Mouse (Mus musculus): ENCODE results near the gene Clps. TPM values are rescaled to one million over a fixed set of nuclear protein-coding genes. Genes with fewer than 3 reads are reported as not detected.

Clps gene
- polyA plus RNA-seq, 1 experiment = 2.0 TPM

DNA sequence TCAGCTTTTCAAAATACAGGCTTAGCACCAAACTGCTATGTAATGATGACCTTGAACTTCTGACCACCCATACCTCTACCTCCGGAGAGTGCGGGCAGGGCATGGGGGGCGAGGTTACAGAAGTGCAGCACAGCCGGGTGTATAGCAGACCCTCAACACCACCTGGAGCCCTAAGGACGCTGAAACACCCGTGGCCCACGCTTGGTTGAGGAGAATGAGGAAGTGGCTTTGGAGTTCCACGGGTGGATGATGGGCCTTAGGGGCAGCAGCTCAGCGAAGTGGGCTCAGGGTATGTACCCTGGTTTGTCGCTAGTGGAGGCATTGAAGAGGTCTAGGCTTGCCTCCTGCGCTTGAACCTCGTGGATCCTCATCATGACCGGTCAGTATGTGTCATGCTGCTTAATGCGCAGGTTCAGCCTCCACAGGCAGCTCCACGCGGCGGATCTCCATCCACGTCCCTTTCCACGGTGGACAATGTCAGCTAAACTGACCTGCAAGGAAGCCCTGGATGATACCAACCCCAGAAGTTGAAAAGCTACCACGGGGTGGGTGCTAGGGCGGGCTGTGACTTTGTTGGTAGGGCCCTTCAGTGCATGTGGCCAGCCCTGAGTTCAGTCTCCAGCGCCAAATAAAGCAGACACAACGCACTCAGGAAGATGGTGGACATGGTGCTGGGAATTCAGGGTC is 36.4 kb downstream of the Clps start:
- Histone ChIP-seq H3K4me3 (ENCODE audit: insufficient read depth, low read depth, low read length) (peak overlapping the region; percentile 10; the same call in 1 of the 2 replicates), H3K27ac (ENCODE audit: insufficient read depth, low read depth, low read length) (peak overlapping the region; percentile 63; the same call in 1 of the 2 replicates), H3K4me1 (ENCODE audit: control insufficient read depth, insufficient read depth, low read length) (peaks cover 20% of the 10 kb centered on the region), H3K27me3 (replicated peaks; ENCODE audit: control insufficient read depth, insufficient read depth, low read length) (no peaks in the 10 kb centered on the region), H3K36me3 (ENCODE audit: control insufficient read depth, insufficient read depth, low read length) (no peaks in the 10 kb centered on the region)
- DNase-seq = peak; percentile 20
- TF ChIP-seq CTCF (conservative IDR thresholded peaks at IDR 0.05; ENCODE audit: insufficient read depth, insufficient read length, low read depth, low read length) (no peak), POLR2A (IDR thresholded peaks at IDR 0.05; ENCODE audit: low read depth, low read length) (no peak)
- WGBS = 86% methylated on average over 23 of the region's 23 CpGs

DNA sequence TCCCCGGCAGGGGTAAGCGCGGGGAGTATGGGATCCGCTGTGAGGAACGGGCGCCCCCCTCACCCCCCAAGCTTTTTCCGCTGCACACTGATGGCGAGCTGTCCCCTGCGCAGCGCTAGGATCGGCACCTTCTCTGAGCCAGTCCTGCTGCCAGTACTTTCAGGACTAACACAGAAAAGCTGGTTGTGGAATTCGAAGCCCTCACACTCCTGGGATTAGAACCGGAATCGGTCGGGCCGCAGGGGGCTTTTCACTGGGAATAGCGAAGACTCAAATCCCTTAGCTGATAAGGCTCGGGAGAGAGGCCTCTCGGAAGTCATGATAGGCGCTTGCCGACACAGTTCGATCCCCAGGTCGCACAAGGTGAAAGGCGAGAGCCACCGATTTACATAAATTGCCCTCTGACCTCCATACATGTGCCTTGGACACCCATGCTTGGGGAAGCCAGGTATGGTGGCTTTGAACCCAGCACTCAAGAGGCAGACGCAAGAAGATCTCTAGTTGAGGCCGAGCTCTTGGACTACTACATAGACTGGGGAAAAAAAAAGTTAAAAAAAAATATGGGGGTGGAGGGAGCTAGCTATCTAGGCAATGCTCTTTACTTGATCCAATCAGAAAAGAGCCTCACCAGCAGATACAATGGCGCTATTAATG is 37.1 kb downstream of the Clps start:
- peak overlapping the region; percentile 62 for H3K4me3 ChIP-seq (ENCODE audit: insufficient read depth, low read depth, low read length)
- TF ChIP-seq POLR2A (IDR thresholded peaks at IDR 0.05; ENCODE audit: low read depth, low read length) = no peak
- TF ChIP-seq CTCF (conservative IDR thresholded peaks at IDR 0.05; ENCODE audit: insufficient read depth, insufficient read length, low read depth, low read length) = no peak
- DNase-seq = no peak
- H3K36me3 ChIP-seq (ENCODE audit: control insufficient read depth, insufficient read depth, low read length) = no peaks in the 10 kb centered on the region
- no peaks in the 10 kb centered on the region for H3K27me3 ChIP-seq (replicated peaks; ENCODE audit: control insufficient read depth, insufficient read depth, low read length)
- H3K27ac ChIP-seq (ENCODE audit: insufficient read depth, low read depth, low read length) = peak overlapping the region; percentile 63
- 22% methylated on average over 28 of the region's 28 CpGs for WGBS
- H3K4me1 ChIP-seq (ENCODE audit: control insufficient read depth, insufficient read depth, low read length) = peaks cover 27% of the 10 kb centered on the region

DNA sequence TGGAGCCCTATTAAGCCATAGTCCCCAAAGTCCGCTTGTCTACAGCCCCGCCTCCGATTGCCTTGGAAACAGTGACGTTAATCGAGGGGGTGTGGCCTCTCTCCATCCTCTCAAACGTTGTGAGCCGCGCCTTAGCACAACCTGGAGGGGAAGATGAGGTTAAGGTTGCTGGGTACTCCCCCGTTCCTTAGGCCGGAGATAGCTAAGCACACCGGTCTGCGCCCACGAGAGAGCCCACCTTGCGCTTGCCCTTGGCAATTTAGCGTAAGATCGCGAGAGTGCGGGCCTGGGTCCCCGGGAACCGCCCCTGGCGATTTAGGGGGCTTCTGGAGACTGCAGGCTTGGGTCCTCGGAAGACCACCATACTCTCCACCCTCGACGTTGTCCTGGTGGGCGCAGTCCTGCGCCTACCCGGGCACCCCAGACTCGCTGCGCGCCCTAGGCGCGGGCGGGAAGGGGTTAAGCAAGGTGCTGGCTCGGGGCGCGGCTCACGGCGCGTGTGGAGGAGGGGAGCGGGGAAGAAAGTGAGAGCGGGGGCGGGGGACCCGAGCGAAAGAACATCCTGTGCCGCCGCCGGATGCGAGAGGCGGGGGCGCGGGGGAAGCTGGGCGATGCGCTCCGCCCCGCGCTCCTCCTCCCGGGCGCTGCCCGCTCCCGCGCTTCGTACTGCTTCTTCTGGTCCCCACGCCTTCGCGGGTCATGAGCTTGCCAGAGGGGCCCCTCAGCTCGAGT is 37.8 kb downstream of the Clps start:
- Histone ChIP-seq H3K27ac (ENCODE audit: insufficient read depth, low read depth, low read length) (peak overlapping the region; percentile 63), H3K36me3 (ENCODE audit: control insufficient read depth, insufficient read depth, low read length) (no peaks in the 10 kb centered on the region), H3K27me3 (replicated peaks; ENCODE audit: control insufficient read depth, insufficient read depth, low read length) (no peaks in the 10 kb centered on the region), H3K4me3 (ENCODE audit: insufficient read depth, low read depth, low read length) (peak overlapping the region; percentile 62), H3K4me1 (ENCODE audit: control insufficient read depth, insufficient read depth, low read length) (peaks cover 28% of the 10 kb centered on the region)
- DNase-seq = peak; percentile 98
- WGBS = under 1% methylated on average over 66 of the region's 66 CpGs
- TF ChIP-seq POLR2A (IDR thresholded peaks at IDR 0.05; ENCODE audit: low read depth, low read length) (peak; percentile 90), CTCF (conservative IDR thresholded peaks at IDR 0.05; ENCODE audit: insufficient read depth, insufficient read length, low read depth, low read length) (no peak)

DNA sequence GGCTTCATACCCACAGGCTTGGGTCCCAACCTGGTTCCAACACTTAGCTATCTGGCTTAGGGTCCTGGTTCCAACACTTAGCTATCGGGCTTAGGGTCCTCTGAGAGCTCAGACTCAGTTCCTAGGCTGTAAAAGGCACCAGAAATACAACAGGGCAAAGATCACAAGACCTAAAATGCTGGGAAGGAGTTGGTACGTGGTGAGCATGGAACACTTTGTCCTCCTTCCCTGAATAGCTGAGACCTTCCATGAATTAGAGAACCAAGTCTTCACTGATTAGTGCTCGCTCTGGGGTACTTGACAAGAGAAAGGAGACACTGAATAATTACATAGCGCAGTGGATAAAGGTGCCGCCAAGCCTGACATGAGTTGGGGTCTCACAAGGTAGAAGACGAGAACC is 38.6 kb downstream of the Clps start:
- WGBS = 30% methylated on average over 6 of the region's 6 CpGs
- peak overlapping the region; percentile 62 for H3K4me3 ChIP-seq (ENCODE audit: insufficient read depth, low read depth, low read length)
- H3K27ac ChIP-seq (ENCODE audit: insufficient read depth, low read depth, low read length) = peak overlapping the region; percentile 81
- no peaks in the 10 kb centered on the region for H3K36me3 ChIP-seq (ENCODE audit: control insufficient read depth, insufficient read depth, low read length)
- peaks cover 26% of the 10 kb centered on the region for H3K4me1 ChIP-seq (ENCODE audit: control insufficient read depth, insufficient read depth, low read length)
- DNase-seq = peak; percentile 79
- H3K27me3 ChIP-seq (replicated peaks; ENCODE audit: control insufficient read depth, insufficient read depth, low read length) = no peaks in the 10 kb centered on the region
- TF ChIP-seq POLR2A (IDR thresholded peaks at IDR 0.05; ENCODE audit: low read depth, low read length) (no peak), CTCF (conservative IDR thresholded peaks at IDR 0.05; ENCODE audit: insufficient read depth, insufficient read length, low read depth, low read length) (no peak)

DNA sequence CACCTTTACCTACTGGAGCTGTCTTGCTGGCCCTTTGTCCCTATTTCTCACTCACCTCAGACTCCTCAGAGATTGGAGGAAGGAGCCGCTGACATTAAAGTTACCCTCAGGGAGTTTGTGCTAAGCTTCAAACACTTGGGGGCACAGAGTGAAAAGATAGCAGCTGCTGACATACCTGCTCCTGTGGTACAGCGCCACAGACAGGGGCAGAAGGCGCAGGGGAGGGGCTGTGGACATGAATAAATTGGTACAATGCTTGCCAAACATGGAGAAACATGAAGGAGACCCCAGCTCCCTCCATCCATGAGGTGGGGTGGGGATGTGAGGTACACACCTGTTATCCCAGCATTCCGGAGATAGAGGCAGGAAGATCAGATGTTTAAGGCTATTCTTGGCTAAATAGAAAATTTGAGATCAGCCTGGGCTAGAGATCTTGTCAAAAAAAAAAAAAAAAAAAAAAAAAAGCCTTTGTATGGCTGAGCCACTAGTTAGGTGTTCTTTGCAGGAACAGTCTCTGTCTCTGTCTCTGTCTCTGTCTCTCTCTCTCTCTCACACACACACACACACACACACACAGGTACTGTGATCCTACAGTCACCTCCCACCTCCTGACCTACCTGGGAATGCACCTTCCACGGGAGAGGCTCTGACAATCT is 39.4 kb downstream of the Clps start:
- DNase-seq = peak; percentile 25
- Histone ChIP-seq H3K4me3 (ENCODE audit: insufficient read depth, low read depth, low read length) (no peak overlapping the region), H3K27ac (ENCODE audit: insufficient read depth, low read depth, low read length) (peak overlapping the region; percentile 3; the same call in 1 of the 2 replicates), H3K36me3 (ENCODE audit: control insufficient read depth, insufficient read depth, low read length) (no peaks in the 10 kb centered on the region), H3K27me3 (replicated peaks; ENCODE audit: control insufficient read depth, insufficient read depth, low read length) (no peaks in the 10 kb centered on the region), H3K4me1 (ENCODE audit: control insufficient read depth, insufficient read depth, low read length) (peaks cover 28% of the 10 kb centered on the region)
- 68% methylated on average over 5 of the region's 5 CpGs for WGBS
- TF ChIP-seq CTCF (conservative IDR thresholded peaks at IDR 0.05; ENCODE audit: insufficient read depth, insufficient read length, low read depth, low read length) = no peak
- TF ChIP-seq POLR2A (IDR thresholded peaks at IDR 0.05; ENCODE audit: low read depth, low read length) = no peak

DNA sequence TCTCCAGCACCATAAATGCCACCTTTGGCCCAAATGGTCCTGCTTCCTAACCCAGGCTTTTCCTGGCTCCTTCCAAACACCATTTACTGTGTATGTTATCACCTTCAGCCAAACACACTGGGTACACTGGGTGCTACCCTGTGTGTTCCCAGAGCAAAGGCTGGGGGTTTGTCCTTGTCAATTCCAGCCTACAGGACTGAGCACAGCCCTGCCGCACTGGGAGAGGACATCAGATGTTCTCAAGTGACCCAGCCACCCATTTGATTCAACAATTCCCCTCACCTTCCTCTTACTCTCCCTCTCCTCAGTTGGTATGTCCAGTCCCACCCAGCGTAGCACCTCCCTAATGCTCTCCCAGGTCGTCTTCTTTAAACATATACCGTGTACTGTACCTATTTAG is 40.0 kb downstream of the Clps start:
- 92% methylated on average over 4 of the region's 4 CpGs for WGBS
- no peak overlapping the region for H3K27ac ChIP-seq (ENCODE audit: insufficient read depth, low read depth, low read length)
- H3K36me3 ChIP-seq (ENCODE audit: control insufficient read depth, insufficient read depth, low read length) = no peaks in the 10 kb centered on the region
- peaks cover 32% of the 10 kb centered on the region for H3K4me1 ChIP-seq (ENCODE audit: control insufficient read depth, insufficient read depth, low read length)
- TF ChIP-seq POLR2A (IDR thresholded peaks at IDR 0.05; ENCODE audit: low read depth, low read length) (no peak), CTCF (conservative IDR thresholded peaks at IDR 0.05; ENCODE audit: insufficient read depth, insufficient read length, low read depth, low read length) (no peak)
- no peaks in the 10 kb centered on the region for H3K27me3 ChIP-seq (replicated peaks; ENCODE audit: control insufficient read depth, insufficient read depth, low read length)
- H3K4me3 ChIP-seq (ENCODE audit: insufficient read depth, low read depth, low read length) = no peak overlapping the region
- DNase-seq = no peak

All from kidney, adult 2 months (tissue).